Mouse (Mus musculus) T-cell, adult 2 months (primary cell): ENCODE data around the gene Gm10436.
"Not testable (repeated sequence)": the region's sequence is repeated elsewhere in the genome, so short reads cannot be mapped to it uniquely, and the experiment has no call there.

Experiments used
- DNase-seq: peaks from one replicate; pipeline ENCODE4 v3.0.0; 2022; ENCODE audit warnings: low spot score

Gm10436 gene

DNA sequence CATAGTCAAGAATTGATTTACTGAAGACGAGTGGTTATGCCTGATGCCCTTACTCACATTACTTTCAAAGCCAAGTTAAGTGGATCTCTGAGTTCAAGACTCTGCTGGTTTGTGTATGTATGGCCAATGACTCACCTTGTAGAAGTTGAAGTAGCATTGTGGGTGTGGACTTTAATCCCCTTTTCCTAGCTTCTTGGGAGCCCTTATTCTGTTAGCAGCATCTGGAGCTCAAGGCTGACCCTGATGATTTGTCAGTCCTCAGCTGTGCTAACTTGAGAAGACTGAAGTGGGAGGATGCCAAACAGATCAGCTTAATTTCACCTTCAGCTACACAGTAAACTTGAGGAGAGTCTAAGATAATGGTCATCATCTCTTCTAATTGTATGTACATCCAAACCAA lies at the start of gene Gm10436:
Gene Gm10436, minus strand, starts transcription at position 101 of the 400 bp plus-strand sequence.
- DNase-seq, result not testable (repeated sequence)

DNA sequence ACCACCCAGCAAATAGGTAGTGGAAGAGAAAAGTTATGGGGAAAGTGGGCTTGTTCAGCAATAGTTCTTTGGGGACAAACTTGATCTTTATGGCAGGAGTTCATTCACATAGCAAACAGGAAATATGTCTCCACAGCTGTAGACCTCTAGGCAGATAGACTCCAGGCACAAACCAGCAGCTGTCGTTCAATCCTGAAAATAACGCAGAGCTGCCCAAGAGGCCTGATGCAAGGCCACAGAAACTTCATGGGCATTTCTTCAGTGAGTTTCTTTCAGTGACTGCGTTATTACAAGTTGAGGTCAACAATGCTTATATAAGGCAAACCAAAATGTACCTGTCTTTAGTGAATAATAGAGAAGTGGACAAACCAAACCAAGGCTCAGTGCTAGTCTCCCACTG lies 37.5 kb upstream of the Gm10436 start:
- DNase-seq, result no peak

DNA sequence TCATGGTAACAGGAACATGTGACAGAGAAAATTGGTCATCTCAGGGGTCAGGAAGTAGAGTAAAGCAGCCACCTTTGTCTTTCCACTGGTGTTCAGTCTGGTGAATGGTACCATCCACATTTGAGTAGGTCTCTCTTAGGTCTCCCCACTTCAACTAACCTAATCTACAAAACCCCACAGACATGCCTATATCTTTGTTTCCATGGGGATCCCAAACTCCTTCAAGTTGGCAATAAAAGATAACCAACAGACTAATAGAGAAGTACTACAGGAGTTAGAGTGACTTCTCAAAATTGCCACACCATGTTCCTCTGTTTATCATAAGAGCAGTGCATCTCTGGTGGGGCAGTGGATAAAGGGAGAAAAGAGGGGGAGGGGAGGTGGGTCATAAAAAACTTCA lies 36.2 kb upstream of the Gm10436 start:
- DNase-seq, result not testable (repeated sequence)

DNA sequence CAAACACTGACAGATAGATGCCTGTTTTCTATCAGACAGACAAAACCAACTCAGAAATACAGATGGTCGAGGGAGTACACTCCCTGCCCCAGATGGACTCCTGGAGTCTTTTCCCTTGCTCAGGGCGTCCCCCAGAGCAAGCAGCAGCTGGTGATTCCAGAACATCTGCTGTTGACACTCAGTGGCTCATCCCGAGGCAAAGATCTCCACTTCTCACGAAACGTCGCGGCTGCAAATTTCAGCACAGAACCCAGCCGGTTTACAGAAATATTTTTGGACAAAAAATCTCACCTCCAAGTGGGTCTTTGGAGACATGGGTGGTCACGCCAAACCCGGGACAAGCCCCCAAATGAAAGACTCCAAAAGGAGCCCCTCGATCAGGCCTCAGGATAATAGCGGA lies 32.7 kb upstream of the Gm10436 start:
- DNase-seq, result no peak

DNA sequence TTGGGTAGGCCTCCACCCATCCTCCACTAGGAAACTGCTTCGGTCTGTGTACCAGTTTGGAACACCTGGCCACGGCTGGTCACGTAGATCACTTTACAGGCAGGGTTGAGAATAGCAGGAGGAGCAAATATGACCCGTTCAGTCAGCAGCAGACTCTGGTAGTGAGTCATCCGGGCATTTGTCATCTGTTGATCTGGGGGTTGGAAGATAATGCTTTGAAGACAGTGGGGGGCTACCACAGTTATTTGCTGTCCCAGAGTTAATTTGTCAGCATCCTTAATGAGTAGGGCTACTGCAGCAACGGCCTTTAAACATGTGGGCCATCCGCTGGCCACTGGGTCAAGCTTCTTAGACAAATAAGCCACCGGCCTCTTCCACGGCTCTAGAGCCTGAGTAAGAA lies 29.6 kb upstream of the Gm10436 start:
- not testable (repeated sequence) for DNase-seq

DNA sequence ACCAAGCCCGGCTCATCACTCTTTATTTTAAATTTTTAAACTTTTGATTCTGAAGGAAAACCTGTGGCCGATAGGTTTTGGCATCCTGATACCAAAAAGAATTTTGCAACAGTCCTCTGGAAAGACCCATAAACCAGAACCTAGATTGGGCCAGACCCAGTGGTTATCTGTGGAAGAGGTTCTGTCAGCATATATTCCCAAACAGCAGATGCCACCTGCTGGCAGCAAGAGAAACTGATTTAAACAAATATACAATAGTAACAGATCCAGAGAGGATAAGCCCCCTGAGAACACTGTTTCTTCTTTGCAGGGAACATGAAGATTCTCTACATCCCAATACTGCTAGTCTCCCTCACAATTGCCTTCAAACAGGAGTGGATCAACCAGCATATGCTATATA lies 20.9 kb upstream of the Gm10436 start:
- DNase-seq, result no peak
